Mouse (Mus musculus) cortical plate, adult 2 months (tissue): Measurements from ENCODE around the gene Cyth3. TPM values are rescaled to one million over a fixed set of nuclear protein-coding genes. Genes with fewer than 3 reads are reported as not detected.

Experiments
- H3K27ac ChIP-seq: fragments of 200-500 bp; 2 replicates; pipeline ENCODE4 v1.5.1; 2012; ENCODE audit warnings: low read length, control low read depth, inconsistent platforms; ENCODE audit not compliant: insufficient read depth
- H3K4me1 ChIP-seq: fragments of 200-500 bp; 2 replicates; pipeline ENCODE4 v1.6.1; 2011; ENCODE audit warnings: low read length; ENCODE audit not compliant: control insufficient read depth, insufficient read depth
- H3K4me3 ChIP-seq: fragments of 200-500 bp; 2 replicates; pipeline ENCODE4 v1.5.1; 2011; ENCODE audit warnings: mild to moderate bottlenecking, low read length, control low read depth; ENCODE audit not compliant: insufficient read depth
- CTCF ChIP-seq: fragments of 200-500 bp; IDR thresholded peaks from 2 replicates; pipeline ENCODE4 v1.5.1; 2011; ENCODE audit warnings: mild to moderate bottlenecking, control low read depth, low read length; ENCODE audit not compliant: insufficient read depth; ENCODE audit errors: extremely low read depth
- POLR2A ChIP-seq: fragments of 200-500 bp; IDR thresholded peaks from 2 replicates; pipeline ENCODE4 v1.6.1; 2011; ENCODE audit warnings: mild to moderate bottlenecking, low read length, control low read depth; ENCODE audit not compliant: insufficient read depth; ENCODE audit errors: extremely low read depth
- polyA plus RNA-seq: library from polyadenylated mRNA; depleted of rRNA; stranded (reverse); fragments of >200 nt; gene quantifications from 2 replicates; pipeline ENCODE4 v1.2.3, GENCODE M21; 2012

Cyth3 gene
- polyA plus RNA-seq, 1 experiment, result 33.9 TPM

DNA sequence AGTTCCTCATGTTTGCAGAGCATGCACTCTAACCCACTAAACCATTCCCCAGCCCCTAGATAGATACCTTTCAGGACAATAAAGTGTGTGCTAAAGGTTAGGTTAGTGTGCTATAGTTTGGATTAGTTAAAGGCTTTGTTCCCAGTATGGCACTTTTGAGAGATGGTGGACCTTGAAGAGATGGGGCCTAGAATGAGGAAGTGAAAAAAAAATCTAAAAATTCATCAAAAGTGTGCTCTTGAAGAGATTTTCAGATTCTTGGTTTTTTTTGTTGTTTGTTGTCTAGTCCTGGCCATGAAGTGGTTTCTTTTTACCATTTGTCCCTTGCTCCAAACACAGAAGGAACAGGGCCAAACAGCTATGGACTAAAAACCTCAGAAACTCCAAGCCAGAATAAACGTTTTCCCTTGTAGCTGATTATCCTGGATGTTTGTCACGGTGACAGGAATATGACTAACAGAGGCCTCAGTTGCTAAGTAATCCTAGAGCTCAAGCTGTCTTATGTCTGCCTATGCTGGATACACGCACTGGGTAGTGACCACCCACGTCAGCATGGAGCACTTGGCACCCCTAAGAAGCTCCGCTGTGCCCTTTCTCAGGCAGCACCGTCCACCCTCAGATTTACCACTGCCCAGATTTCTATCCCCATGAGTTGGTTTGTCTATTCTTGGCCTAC lies 48.6 kb downstream of the Cyth3 start:
- no peak overlapping the region for H3K4me3 ChIP-seq
- TF ChIP-seq POLR2A, result no peak
- no peak for TF ChIP-seq CTCF
- peaks cover 9% of the 10 kb centered on the region for H3K4me1 ChIP-seq
- no peak overlapping the region; the same call in 1 of the 2 replicates for H3K27ac ChIP-seq

- no peak overlapping the region for H3K4me3 ChIP-seq
- H3K4me1 ChIP-seq, result peaks cover 6% of the 10 kb centered on the region
- H3K27ac ChIP-seq, result no peak overlapping the region
- no peak for TF ChIP-seq CTCF
- TF ChIP-seq POLR2A, result no peak
Observed at GRCm38 (mm10) chr5:143674576-143674975, 52.3 kb downstream of the Cyth3 start.

- no peak for TF ChIP-seq CTCF
- TF ChIP-seq POLR2A, result no peak
- Histone ChIP-seq H3K27ac (no peak overlapping the region), H3K4me3 (no peak overlapping the region), H3K4me1 (peaks cover 2% of the 10 kb centered on the region; the same call in 1 of the 2 replicates)
Observed at GRCm38 (mm10) chr5:143676218-143676985, 54.2 kb downstream of the Cyth3 start.

DNA sequence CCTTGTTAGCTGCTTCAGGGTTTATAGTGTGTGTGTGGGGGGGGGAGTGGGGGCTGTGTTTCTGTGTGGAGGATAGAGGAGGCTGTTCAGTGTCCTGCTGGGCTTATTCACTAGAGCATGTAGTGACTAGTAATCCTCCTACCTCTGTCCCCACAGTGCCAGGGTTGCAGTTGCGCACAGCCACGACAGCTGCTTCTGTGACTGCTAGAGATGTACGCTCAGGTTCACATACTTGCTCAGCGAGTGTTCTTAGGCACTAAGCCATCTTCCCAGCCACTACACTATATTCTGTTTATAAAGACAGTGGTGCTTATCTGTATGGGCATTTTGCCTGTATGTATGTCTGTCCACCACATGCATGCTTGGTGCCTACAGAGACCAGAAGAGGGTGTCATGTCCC lies 55.1 kb downstream of the Cyth3 start:
- Histone ChIP-seq H3K27ac (no peak overlapping the region), H3K4me3 (no peak overlapping the region), H3K4me1 (no peaks in the 10 kb centered on the region)
- TF ChIP-seq CTCF (no peak), POLR2A (no peak)

DNA sequence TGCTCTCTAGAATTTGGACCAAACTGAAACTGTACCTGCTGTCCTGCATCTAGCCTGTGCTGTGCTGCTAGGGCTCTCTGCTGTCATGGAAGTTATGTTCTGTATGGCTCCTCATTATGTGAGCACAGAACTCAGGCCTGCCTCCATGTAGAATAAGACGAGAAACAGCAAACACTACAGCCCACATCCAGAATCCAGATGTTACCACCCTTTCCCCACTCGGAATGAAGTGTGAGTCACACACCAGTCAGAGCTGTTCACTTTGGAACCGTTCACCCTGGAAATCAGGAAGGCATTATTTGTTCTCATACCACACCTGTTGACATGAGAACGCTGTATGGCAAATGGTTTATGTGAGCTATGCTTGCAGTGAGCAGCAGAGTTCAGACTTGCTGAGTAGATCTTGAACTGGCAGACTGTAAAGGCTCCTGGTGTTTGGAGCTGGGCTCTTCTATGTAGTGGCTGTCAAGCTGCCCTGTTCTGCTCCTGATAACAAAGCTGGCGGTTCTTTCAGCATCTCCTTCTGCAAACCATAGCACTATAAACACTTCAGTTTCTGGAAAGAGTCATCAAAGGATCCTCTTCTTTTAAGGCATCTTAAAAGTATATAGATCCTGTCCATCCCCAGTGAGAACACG lies 56.5 kb downstream of the Cyth3 start:
- no peak overlapping the region for H3K27ac ChIP-seq
- no peak for TF ChIP-seq POLR2A

DNA sequence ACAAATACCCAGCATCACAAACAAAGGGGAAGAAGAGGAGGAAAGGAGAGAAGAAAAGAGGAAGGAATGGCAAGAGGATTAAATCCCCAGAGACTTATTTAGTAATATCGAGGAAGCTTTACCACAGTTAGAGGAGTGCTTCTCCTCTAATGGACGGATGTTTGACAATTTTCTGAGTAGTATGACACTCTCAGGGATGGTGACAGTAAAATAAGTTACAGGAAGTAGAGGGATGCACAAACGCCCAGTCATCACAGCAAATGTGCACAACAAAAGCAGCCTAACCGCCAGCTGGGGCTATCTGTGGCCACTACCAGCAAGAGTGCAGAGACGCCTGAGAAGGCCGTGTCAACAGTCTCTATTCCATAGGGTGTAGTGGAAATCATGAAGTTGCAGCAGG lies 57.4 kb downstream of the Cyth3 start:
- TF ChIP-seq CTCF, result no peak
- TF ChIP-seq POLR2A, result no peak
- peaks cover 9% of the 10 kb centered on the region for H3K4me1 ChIP-seq
- no peak overlapping the region for H3K4me3 ChIP-seq
- H3K27ac ChIP-seq, result no peak overlapping the region

More for the DNA sequence above, 56.5 kb downstream of the Cyth3 start:
- H3K4me3 ChIP-seq, result no peak overlapping the region
- peaks cover 4% of the 10 kb centered on the region for H3K4me1 ChIP-seq

DNA sequence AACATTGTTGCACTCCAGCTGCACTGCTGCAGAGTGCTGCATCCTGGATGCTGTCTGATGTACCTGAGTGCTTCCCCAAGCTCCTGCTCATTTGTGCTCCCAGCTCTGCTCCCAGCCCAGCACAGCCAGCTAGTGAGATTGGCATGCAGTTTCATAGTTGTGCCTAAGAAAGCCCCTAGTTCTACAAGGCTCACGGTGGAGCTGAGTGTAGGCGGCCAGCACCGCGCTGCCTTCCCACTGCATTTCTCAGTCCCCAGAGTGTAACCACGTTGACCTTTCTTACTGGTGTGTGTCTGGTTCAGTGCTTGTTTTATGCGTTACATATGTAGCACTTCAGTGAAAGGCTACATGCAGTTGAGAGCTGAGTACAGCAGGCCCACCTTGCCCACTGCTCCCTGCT lies 61.4 kb downstream of the Cyth3 start:
- Histone ChIP-seq H3K27ac (no peak overlapping the region), H3K4me3 (no peak overlapping the region), H3K4me1 (peaks cover 15% of the 10 kb centered on the region)
- TF ChIP-seq POLR2A, result no peak
- no peak for TF ChIP-seq CTCF

DNA sequence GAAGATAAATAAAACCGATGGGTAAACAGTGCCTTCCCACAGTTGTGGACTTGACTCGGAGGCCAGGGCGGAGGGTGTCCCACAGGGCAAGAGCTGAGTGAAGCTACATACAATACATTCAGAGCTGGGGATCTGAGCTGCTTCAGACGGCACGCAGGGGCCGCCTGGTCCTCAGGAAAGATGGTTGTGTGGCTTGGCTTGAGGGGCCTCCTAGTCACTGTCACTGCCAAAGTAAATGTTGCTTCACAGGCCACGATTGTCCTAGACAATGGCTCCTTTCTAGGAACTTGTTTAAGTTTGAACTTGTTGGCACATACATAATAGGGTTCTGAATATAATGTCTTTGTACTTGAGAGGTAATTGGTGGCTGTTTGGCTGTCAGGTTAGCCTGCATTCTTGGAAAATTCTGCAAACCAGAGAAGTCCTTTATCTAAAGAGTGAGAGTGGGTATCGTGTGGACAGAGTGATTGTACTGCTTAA lies 62.7 kb downstream of the Cyth3 start:
- no peak overlapping the region for H3K27ac ChIP-seq
- H3K4me1 ChIP-seq, result peaks cover 19% of the 10 kb centered on the region
- H3K4me3 ChIP-seq, result no peak overlapping the region
- no peak for TF ChIP-seq POLR2A
- no peak for TF ChIP-seq CTCF

GRCm38 (mm10) chr5:143686456-143686855 lies 64.2 kb downstream of the Cyth3 start:
- no peak overlapping the region for H3K27ac ChIP-seq
- no peak overlapping the region for H3K4me3 ChIP-seq
- no peak for TF ChIP-seq POLR2A
- TF ChIP-seq CTCF, result no peak
- H3K4me1 ChIP-seq, result peaks cover 23% of the 10 kb centered on the region

- Histone ChIP-seq H3K4me1 (peaks cover 24% of the 10 kb centered on the region), H3K27ac (no peak overlapping the region), H3K4me3 (no peak overlapping the region)
- TF ChIP-seq CTCF, result no peak
- TF ChIP-seq POLR2A, result no peak
Observed at GRCm38 (mm10) chr5:143687589-143687988, 65.3 kb downstream of the Cyth3 start.
